Comparison of ENCODE assay signal across 7 mouse cellular contexts in genomic region chr9:107298059-107298780, GRCm38 (mm10). TPM values are rescaled to one million over a fixed set of nuclear protein-coding genes. Genes with fewer than 3 reads are reported as not detected.
DNase-seq lines count a peak whose midpoint lies in the region; ATAC-seq lines count a peak whose summit lies in the region.

No protein-coding gene starts in this region.

- peak; percentile 11 for ATAC-seq in activated CD4-positive, CD25-positive, alpha-beta regulatory T cell, adult 4 months
- no peak for ATAC-seq in embryonic facial prominence, embryonic 15.5 days (ENCODE audit: insufficient number of reproducible peaks, low FRiP score, low TSS enrichment, low read depth)
- ATAC-seq in inflammation-experienced regulatory T-cells, adult 6 months, result peak; percentile 9
- ATAC-seq in liver, embryonic 16.5 days (ENCODE audit: low read depth), result peak; percentile 14; the same call in 1 of the 2 replicates

- H3K9ac ChIP-seq in embryonic facial prominence, embryonic 15.5 days, result no peak overlapping the region
- H3K9ac ChIP-seq in liver, embryonic 16.5 days (ENCODE audit: low read depth, low read length), result peak overlapping the region; percentile 73

- peak overlapping the region; percentile 85 for H3K27ac ChIP-seq in embryonic facial prominence, embryonic 15.5 days (replicated peaks)
- H3K27ac ChIP-seq in liver, embryonic 16.5 days (ENCODE audit: low read length), result peak overlapping the region; percentile 58

- peak overlapping the region; percentile 74 for H3K4me3 ChIP-seq in embryonic facial prominence, embryonic 15.5 days (replicated peaks)
- H3K4me3 ChIP-seq in liver, embryonic 16.5 days (ENCODE audit: low read depth, low read length), result peak overlapping the region; percentile 70

- peaks cover 19% of the 10 kb centered on the region for H3K36me3 ChIP-seq in embryonic facial prominence, embryonic 15.5 days
- H3K36me3 ChIP-seq in liver, embryonic 16.5 days (ENCODE audit: control insufficient read depth, insufficient read depth), result peaks cover 11% of the 10 kb centered on the region

- H3K4me2 ChIP-seq in embryonic facial prominence, embryonic 15.5 days (replicated peaks), result peak overlapping the region; percentile 86
- H3K4me2 ChIP-seq in liver, embryonic 16.5 days (ENCODE audit: low read depth, low read length), result peak overlapping the region; percentile 95

- H3K9me3 ChIP-seq in embryonic facial prominence, embryonic 15.5 days (replicated peaks), result no peaks in the 10 kb centered on the region
- H3K9me3 ChIP-seq in liver, embryonic 16.5 days (replicated peaks; ENCODE audit: control insufficient read depth, low read length), result no peaks in the 10 kb centered on the region

- WGBS in embryonic facial prominence, embryonic 15.5 days, result 64% methylated on average over 8 of the region's 8 CpGs
- 64% methylated on average over 8 of the region's 8 CpGs for WGBS in liver, embryonic 16.5 days (ENCODE audit: insufficient replicate concordance)

- no peak for DNase-seq in adrenal gland, postnatal 25 days
- DNase-seq in adrenal gland, adult (ENCODE audit: inconsistent age in 2 of 2, low spot score in 1 of 2), result no peak
- no peak for DNase-seq in urinary bladder, adult 18-20 months (ENCODE audit: low spot score in 2 of 2)

- peaks cover 31% of the 10 kb centered on the region for H3K4me1 ChIP-seq in embryonic facial prominence, embryonic 15.5 days
- H3K4me1 ChIP-seq in liver, embryonic 16.5 days (ENCODE audit: control insufficient read depth, low read depth, low read length), result peaks cover 43% of the 10 kb centered on the region

- H3K27me3 ChIP-seq in embryonic facial prominence, embryonic 15.5 days, result 0 out of 2 replicates have a peak, but pooled peaks cover under 1% of the 10 kb centered on the region
- H3K27me3 ChIP-seq in liver, embryonic 16.5 days (ENCODE audit: control insufficient read depth, insufficient read depth, low read depth, low read length), result no peaks in the 10 kb centered on the region; the same call in 1 of the 2 replicates

RNA-seq across cellular contexts. Expression of gene Cish, which starts 2.4 kb away (rescaled TPM):
- polyA plus RNA-seq in activated CD4-positive, CD25-positive, alpha-beta regulatory T cell, adult 4 months (2017; shearing (Covaris generic)), result 100 to 1,000 TPM; 116 to 135 TPM
- polyA plus RNA-seq in embryonic facial prominence, embryonic 15.5 days (2015; fragmentation: Nextera tagmentation; extraction: Ambion mirVana), result 14.4 and 18.9 TPM in 2 replicates
- 100 to 1,000 TPM in 2 of 3 experiments, 10 to 100 TPM in 1; 85.4 to 124 (median 100) TPM for polyA plus RNA-seq in inflammation-experienced regulatory T-cells, adult 6 months (2017; shearing (Covaris generic))
- 10.0 and 10.7 TPM in 2 replicates for polyA plus RNA-seq in liver, embryonic 16.5 days (2015; fragmentation: Nextera tagmentation; extraction: Ambion mirVana)
- total RNA-seq in adrenal gland, postnatal 25 days (2021), result 8.1 and 14.9 TPM in 2 replicates

RNA-seq across cellular contexts. Expression of gene Mapkapk3, which starts 8.5 kb away (rescaled TPM):
- 10 to 100 TPM; 57.5 to 62.0 TPM for polyA plus RNA-seq in activated CD4-positive, CD25-positive, alpha-beta regulatory T cell, adult 4 months (2017; shearing (Covaris generic))
- polyA plus RNA-seq in embryonic facial prominence, embryonic 15.5 days (2015; fragmentation: Nextera tagmentation; extraction: Ambion mirVana), result 22.2 and 24.0 TPM in 2 replicates
- polyA plus RNA-seq in inflammation-experienced regulatory T-cells, adult 6 months (2017; shearing (Covaris generic)), result 10 to 100 TPM; 53.9 to 59.6 (median 59.2) TPM
- 8.4 and 9.9 TPM in 2 replicates for polyA plus RNA-seq in liver, embryonic 16.5 days (2015; fragmentation: Nextera tagmentation; extraction: Ambion mirVana)
- total RNA-seq in adrenal gland, postnatal 25 days (2021), result 56.8 and 57.8 TPM in 2 replicates

RNA-seq across cellular contexts. Expression of gene Hemk1, which starts 39.9 kb away (rescaled TPM):
- polyA plus RNA-seq in activated CD4-positive, CD25-positive, alpha-beta regulatory T cell, adult 4 months (2017; shearing (Covaris generic)), result 10 to 100 TPM; 25.4 to 27.3 TPM
- 11.7 and 12.3 TPM in 2 replicates for polyA plus RNA-seq in embryonic facial prominence, embryonic 15.5 days (2015; fragmentation: Nextera tagmentation; extraction: Ambion mirVana)
- 10 to 100 TPM; 22.0 to 35.2 (median 29.8) TPM for polyA plus RNA-seq in inflammation-experienced regulatory T-cells, adult 6 months (2017; shearing (Covaris generic))
- 2.9 TPM in 2 replicates for polyA plus RNA-seq in liver, embryonic 16.5 days (2015; fragmentation: Nextera tagmentation; extraction: Ambion mirVana)
- total RNA-seq in adrenal gland, postnatal 25 days (2021), result 21.9 and 23.0 TPM in 2 replicates

RNA-seq across cellular contexts. Expression of gene 6430571L13Rik, which starts 42.2 kb away (rescaled TPM):
- 1 to 10 TPM; 2.7 to 4.6 TPM for polyA plus RNA-seq in activated CD4-positive, CD25-positive, alpha-beta regulatory T cell, adult 4 months (2017; shearing (Covaris generic))
- polyA plus RNA-seq in embryonic facial prominence, embryonic 15.5 days (2015; fragmentation: Nextera tagmentation; extraction: Ambion mirVana), result 0.91 and 0.97 TPM in 2 replicates
- polyA plus RNA-seq in inflammation-experienced regulatory T-cells, adult 6 months (2017; shearing (Covaris generic)), result 1 to 10 TPM in 2 of 3 experiments, under 1 TPM in 1; 0.99 to 3.2 (median 1.3) TPM
- polyA plus RNA-seq in liver, embryonic 16.5 days (2015; fragmentation: Nextera tagmentation; extraction: Ambion mirVana), result 0.07 and 0.18 TPM in 2 replicates
- total RNA-seq in adrenal gland, postnatal 25 days (2021), result 1.4 and 1.5 TPM in 2 replicates
